7 mouse cellular contexts compared by ENCODE assay signal in the genomic region with DNA sequence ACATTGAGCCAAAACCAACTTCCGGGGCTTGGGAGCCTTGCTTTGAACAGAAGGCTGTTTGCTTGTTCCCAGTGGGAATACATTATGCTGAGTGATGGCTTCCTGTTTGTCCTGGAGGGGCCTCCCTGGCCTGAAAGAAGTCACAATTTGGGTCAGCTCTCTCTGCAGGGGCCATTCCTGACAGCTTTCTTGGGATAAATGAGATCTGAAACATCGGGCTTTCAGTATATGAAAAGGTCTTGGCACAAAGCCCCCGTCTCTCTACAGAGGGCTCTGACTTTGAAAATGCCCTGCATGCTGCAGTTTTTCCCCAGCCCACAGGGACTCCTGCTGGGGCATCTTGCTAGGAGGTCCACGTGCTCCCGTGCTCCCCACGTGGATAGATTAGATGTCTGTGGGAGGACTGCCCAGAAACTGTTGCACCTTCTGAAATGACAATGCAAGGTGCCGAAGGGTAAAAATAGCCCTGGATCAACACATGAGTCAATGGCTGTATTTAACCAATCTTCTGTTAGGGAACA.
DNase-seq lines count a peak whose midpoint lies in the region; ATAC-seq and TF ChIP-seq lines count a peak whose summit lies in the region.

No protein-coding gene starts in this region.

- H3K4me2 ChIP-seq in forebrain, embryonic 11.5 days (ENCODE audit: low read depth, low read length, severe bottlenecking): no peak overlapping the region
- H3K4me2 ChIP-seq in heart, embryonic 16.5 days (ENCODE audit: low read depth, low read length): peak overlapping the region; percentile 39
- no peak overlapping the region for H3K4me2 ChIP-seq in lung, postnatal 0 days (replicated peaks; ENCODE audit: low read depth, low read length)

- H3K9ac ChIP-seq in forebrain, embryonic 11.5 days (ENCODE audit: low read length): no peak overlapping the region
- H3K9ac ChIP-seq in heart, embryonic 16.5 days (ENCODE audit: low read length): no peak overlapping the region
- H3K9ac ChIP-seq in lung, postnatal 0 days (replicated peaks; ENCODE audit: low read depth): no peak overlapping the region

- H3K4me1 ChIP-seq in forebrain, embryonic 11.5 days (replicated peaks; ENCODE audit: control insufficient read depth, insufficient read depth, low read length): peaks cover 6% of the 10 kb centered on the region; the same call in 1 of the 2 replicates
- no peaks in the 10 kb centered on the region; the same call in 1 of the 2 replicates for H3K4me1 ChIP-seq in heart, embryonic 16.5 days (ENCODE audit: control insufficient read depth, insufficient read depth, low read length)
- H3K4me1 ChIP-seq in lung, postnatal 0 days (ENCODE audit: insufficient read depth, low read depth, low read length): no peaks in the 10 kb centered on the region

- H3K4me3 ChIP-seq in forebrain, embryonic 11.5 days (ENCODE audit: low read depth, low read length): no peak overlapping the region
- H3K4me3 ChIP-seq in heart, embryonic 16.5 days (ENCODE audit: low read length): no peak overlapping the region
- no peak overlapping the region for H3K4me3 ChIP-seq in lung, postnatal 0 days (ENCODE audit: low read depth, low read length)

- 5% methylated on average over 7 of the region's 7 CpGs for WGBS in forebrain, embryonic 11.5 days
- 13% methylated on average over 7 of the region's 7 CpGs for WGBS in heart, embryonic 16.5 days
- 28% methylated on average over 7 of the region's 7 CpGs for WGBS in lung, postnatal 0 days

- no peaks in the 10 kb centered on the region for H3K36me3 ChIP-seq in forebrain, embryonic 11.5 days (ENCODE audit: control insufficient read depth, insufficient read depth, low read length)
- no peaks in the 10 kb centered on the region for H3K36me3 ChIP-seq in heart, embryonic 16.5 days (ENCODE audit: control insufficient read depth, insufficient read depth)
- no peaks in the 10 kb centered on the region for H3K36me3 ChIP-seq in lung, postnatal 0 days (ENCODE audit: insufficient read depth, low read length)

- peaks cover 4% of the 10 kb centered on the region; the same call in 1 of the 2 replicates for H3K27me3 ChIP-seq in forebrain, embryonic 11.5 days (ENCODE audit: control insufficient read depth, insufficient read depth, low read length)
- H3K27me3 ChIP-seq in heart, embryonic 16.5 days (ENCODE audit: control insufficient read depth, insufficient read depth, low read length): no peaks in the 10 kb centered on the region
- H3K27me3 ChIP-seq in lung, postnatal 0 days (replicated peaks; ENCODE audit: insufficient read depth, low read length): no peaks in the 10 kb centered on the region

- H3K27ac ChIP-seq in forebrain, embryonic 11.5 days (ENCODE audit: low read depth, low read length): no peak overlapping the region
- H3K27ac ChIP-seq in heart, embryonic 16.5 days (ENCODE audit: low read length): no peak overlapping the region
- no peak overlapping the region for H3K27ac ChIP-seq in lung, postnatal 0 days (ENCODE audit: low read length)

- no peak for TF ChIP-seq CTCF in lung, postnatal 0 days (IDR thresholded peaks at IDR 0.05)

- no peak for TF ChIP-seq EP300 in lung, postnatal 0 days (IDR thresholded peaks at IDR 0.05)

- ATAC-seq in forebrain, embryonic 11.5 days (replicated peaks; ENCODE audit: low FRiP score): 0 out of 2 replicates have a peak, but pooled peaks have one; percentile 44
- ATAC-seq in heart, embryonic 16.5 days (replicated peaks; ENCODE audit: extremely low read depth, insufficient read depth, low FRiP score): peak; percentile 23; the same call in 1 of the 2 replicates
- peak; percentile 55 for ATAC-seq in lung, postnatal 0 days

- H3K9me3 ChIP-seq in forebrain, embryonic 11.5 days (ENCODE audit: control insufficient read depth, low read length): no peaks in the 10 kb centered on the region
- no peaks in the 10 kb centered on the region for H3K9me3 ChIP-seq in heart, embryonic 16.5 days (replicated peaks; ENCODE audit: control insufficient read depth, low read length)
- H3K9me3 ChIP-seq in lung, postnatal 0 days (ENCODE audit: low read length): no peaks in the 10 kb centered on the region

- DNase-seq in cerebellum, adult 8-10 months: peak; percentile 80
- peak; percentile 52 for DNase-seq in forebrain, embryonic 11.5 days (ENCODE audit: low spot score)
- DNase-seq in kidney, postnatal 4 days: peak; percentile 47 to 68
- DNase-seq in lung, postnatal 0 days (ENCODE audit: low spot score): peak; percentile 18
- peak; percentile 32 for DNase-seq in right cerebral cortex, postnatal 25 days
- no peak for DNase-seq in adipocyte (ENCODE audit: low spot score)
